Comparison of ENCODE assay signal across 35 mouse cellular contexts in genomic region chr13:56404511-56405140, GRCm38 (mm10). TPM values are rescaled to one million over a fixed set of nuclear protein-coding genes. Genes with fewer than 3 reads are reported as not detected.
DNase-seq lines count a peak whose midpoint lies in the region; TF ChIP-seq lines count a peak whose summit lies in the region.
"Had no signal": no experiment of that assay in that cellular context is flagged by ENCODE, and none has a peak within 500 bp of the region (broad histone marks: within the 10 kb centered on the region; RNA-seq: fewer than 3 reads in every experiment).

No protein-coding gene starts in this region.

- H3K27ac ChIP-seq in cerebellum, adult 2 months (ENCODE audit: insufficient read depth, low read length) = no peak overlapping the region
- H3K27ac ChIP-seq: forebrain, embryonic 13.5 days; hindbrain, embryonic 10.5 days; hindbrain, embryonic 15.5 days; limb, embryonic 12.5 days; liver, embryonic 15.5 days; neural tube, embryonic 12.5 days had no signal

- peak; percentile 35 for DNase-seq in left cerebral cortex, postnatal 4 days
- DNase-seq in left cerebral cortex, adult 9 months (ENCODE audit: low spot score in 2 of 2) = no peak
- DNase-seq in cerebellum, adult 2 months = peak; percentile 48 to 73
- peak; percentile 37 to 69 for DNase-seq in cerebellum, postnatal 14 days
- no peak for DNase-seq in layer of hippocampus, postnatal 25 days (ENCODE audit: extremely low spot score in 1 of 2, low spot score in 1 of 2)
- DNase-seq in kidney, adult 18-20 months = no peak
- no peak for DNase-seq in embryo, embryonic 10 days (ENCODE audit: low spot score)
- DNase-seq: adrenal gland, adult 2 months; adrenal gland, postnatal 36 days; gastrocnemius, postnatal 14 days; heart, postnatal 14 days; kidney, adult 2 months; kidney, postnatal 4 days; layer of hippocampus, postnatal 36 days; lung, embryonic 14.5 days; lung, postnatal 14 days had no signal

- TF ChIP-seq POLR2A in cerebellum, adult 2 months (IDR thresholded peaks at IDR 0.05; ENCODE audit: borderline replicate concordance, insufficient read depth, low read length) = no peak

- intact Hi-C loops in left cerebral cortex, postnatal 4 days (cut with DNase I) = no loop called here

- no peak overlapping the region for H3K4me3 ChIP-seq in cerebellum, adult 2 months (replicated peaks; ENCODE audit: insufficient read depth, low read depth, low read length)
- H3K4me3 ChIP-seq: forebrain, embryonic 13.5 days; hindbrain, embryonic 10.5 days; hindbrain, embryonic 15.5 days; limb, embryonic 12.5 days; liver, embryonic 15.5 days; neural tube, embryonic 12.5 days had no signal

- H3K27me3 ChIP-seq in cerebellum, adult 2 months (ENCODE audit: control insufficient read depth, insufficient read depth, low read length) = no peaks in the 10 kb centered on the region
- H3K27me3 ChIP-seq: forebrain, embryonic 13.5 days; hindbrain, embryonic 15.5 days; limb, embryonic 12.5 days; liver, embryonic 15.5 days; neural tube, embryonic 12.5 days had no signal

- TF ChIP-seq CTCF in cerebellum, adult 2 months (IDR thresholded peaks at IDR 0.05; ENCODE audit: borderline replicate concordance, insufficient read depth, low read depth, low read length) = no peak

- H3K4me1 ChIP-seq in cerebellum, adult 2 months (ENCODE audit: control insufficient read depth, insufficient read depth, low read length) = peaks cover 25% of the 10 kb centered on the region
- H3K4me1 ChIP-seq: forebrain, embryonic 13.5 days; hindbrain, embryonic 15.5 days; liver, embryonic 15.5 days; neural tube, embryonic 12.5 days had no signal

- WGBS in cerebellum, adult 2 months = 30% methylated on average over 6 of the region's 6 CpGs

RNA-seq across cellular contexts. Expression of gene Gm3045, which starts 21.8 kb away (rescaled TPM):
- not detected for total RNA-seq in left cerebral cortex, postnatal 4 days (2021)
- polyA plus RNA-seq in cerebellum, adult 2 months (2012; rRNA removed) = not detected in 2 replicates
- not detected for total RNA-seq in layer of hippocampus, postnatal 25 days (2021)
- total RNA-seq: adrenal gland, adult 2 months; adrenal gland, postnatal 36 days; gastrocnemius, postnatal 14 days; granulocyte monocyte progenitor cell, adult 5-6 weeks; heart, postnatal 14 days; layer of hippocampus, adult 8-10 months; layer of hippocampus, postnatal 36 days; left cerebral cortex, postnatal 10 days; liver, adult 2 months; megakaryocyte progenitor cell, adult 5-6 weeks had no signal
- polyA plus RNA-seq: activated CD4-positive, CD25-positive, alpha-beta regulatory T cell, adult 4 months; adrenal gland, adult 2 months; CD4-positive, CD25-positive, alpha-beta regulatory T cell, adult 4 months; forebrain, embryonic 13.5 days; heart, embryonic 14.5 days; hindbrain, embryonic 10.5 days; hindbrain, embryonic 15.5 days; intestine, embryonic 14.5 days; kidney, adult 2 months; kidney, embryonic 16.5 days; limb, embryonic 12.5 days; liver, adult 2 months; liver, embryonic 15.5 days; lung, embryonic 14.5 days; midbrain, embryonic 11.5 days; midbrain, embryonic 16.5 days; neural tube, embryonic 12.5 days; thymus, postnatal 0 days had no signal

RNA-seq across cellular contexts. Expression of gene Slc25a48, which starts 33.5 kb away (rescaled TPM):
- not detected for total RNA-seq in left cerebral cortex, postnatal 4 days (2021)
- polyA plus RNA-seq in cerebellum, adult 2 months (2012; rRNA removed) = 0.11 and 0.34 TPM in 2 replicates
- total RNA-seq in layer of hippocampus, postnatal 25 days (2021) = not detected
- total RNA-seq: granulocyte monocyte progenitor cell, adult 5-6 weeks; megakaryocyte progenitor cell, adult 5-6 weeks had no signal
- polyA plus RNA-seq: activated CD4-positive, CD25-positive, alpha-beta regulatory T cell, adult 4 months; CD4-positive, CD25-positive, alpha-beta regulatory T cell, adult 4 months; forebrain, embryonic 13.5 days; heart, embryonic 14.5 days; hindbrain, embryonic 15.5 days; midbrain, embryonic 11.5 days; midbrain, embryonic 16.5 days; neural tube, embryonic 12.5 days had no signal

Comparison
In these comparisons a context has a peak if more than half of its experiments do, and no peak if none do; other contexts are left out.
1. DNase-seq: peak in left cerebral cortex, postnatal 4 days (single experiment), cerebellum, adult 2 months (2 of 2) and cerebellum, postnatal 14 days (2 of 2); none in left cerebral cortex, adult 9 months (0 of 2), layer of hippocampus, postnatal 25 days (0 of 2), kidney, adult 18-20 months (single experiment) and embryo, embryonic 10 days (single experiment).